Mouse (Mus musculus): ENCODE measurements around the gene Il23r.

Gene Il23r

GRCm38 (mm10) chr6:67421761-67422160 is 69.9 kb downstream of the Il23r start:
- DNase-seq: peak; percentile 6 to 53

- DNase-seq: no peak
Measured at GRCm38 (mm10) chr6:67416557-67416956, 75.1 kb downstream of the Il23r start.

GRCm38 (mm10) chr6:67415276-67415675 is 76.4 kb downstream of the Il23r start:
- DNase-seq: peak in 1 of 2 experiments; percentile 34

- no peak for DNase-seq
Measured at GRCm38 (mm10) chr6:67413378-67413777, 78.3 kb downstream of the Il23r start.

GRCm38 (mm10) chr6:67405281-67405682 is 86.4 kb downstream of the Il23r start:
- no peak for DNase-seq

GRCm38 (mm10) chr6:67399551-67399950 is 92.1 kb downstream of the Il23r start:
- no peak for DNase-seq

- peak; percentile 22 to 40 for DNase-seq
Measured at GRCm38 (mm10) chr6:67375982-67376391, 115.7 kb downstream of the Il23r start, which contains the start of gene Il12rb2. TSS of gene Il12rb2 (minus strand) at chr6:67376188.
